Mouse (Mus musculus) stomach, postnatal 0 days (tissue): ENCODE measurements around the gene Olfr1015. TPM values are rescaled to one million over a fixed set of nuclear protein-coding genes. Genes with fewer than 3 reads are reported as not detected.

ENCODE experiments used
- ATAC-seq: fragments of 200-750 bp; cut with Nextera tagmentation; 2 replicates; pipeline ENCODE4 v1.8.0; 2017; ENCODE audit not compliant: low FRiP score, low TSS enrichment
- DNase-seq: peaks from one replicate; pipeline ENCODE4 v3.0.0-alpha.2; 2016; ENCODE audit warnings: low spot score
- H3K27ac ChIP-seq: fragments of 300-500 bp; sonication (generic); replicated peaks from 2 replicates; pipeline ENCODE4 v1.5.1; 2014; ENCODE audit warnings: mild to moderate bottlenecking, control low read depth
- H3K27me3 ChIP-seq: fragments of 300-500 bp; sonication (generic); 2 replicates; pipeline ENCODE4 v1.6.1; 2014; ENCODE audit warnings: low read length; ENCODE audit not compliant: control insufficient read depth, insufficient read depth
- H3K36me3 ChIP-seq: fragments of 300-500 bp; sonication (generic); 2 replicates; pipeline ENCODE4 v1.6.1; 2014; ENCODE audit warnings: low read length, mixed read lengths; ENCODE audit not compliant: control insufficient read depth, insufficient read depth
- H3K4me1 ChIP-seq: fragments of 300-500 bp; sonication (generic); replicated peaks from 2 replicates; pipeline ENCODE4 v1.6.1; 2014; ENCODE audit warnings: antibody characterized with exemption; ENCODE audit not compliant: control insufficient read depth, insufficient read depth
- H3K4me2 ChIP-seq: fragments of 300-500 bp; sonication (generic); replicated peaks from 2 replicates; pipeline ENCODE4 v1.6.1; 2014; ENCODE audit warnings: low read depth, mild to moderate bottlenecking, control low read depth, moderate library complexity
- H3K4me3 ChIP-seq: fragments of 300-500 bp; sonication (generic); 2 replicates; pipeline ENCODE4 v1.5.1; 2014; ENCODE audit warnings: low read depth, low read length, control low read depth
- H3K9ac ChIP-seq: fragments of 300-500 bp; sonication (generic); 2 replicates; pipeline ENCODE4 v1.6.1; 2014; ENCODE audit warnings: mild to moderate bottlenecking, low read length, control low read depth, mixed read lengths
- H3K9me3 ChIP-seq: fragments of 300-500 bp; sonication (generic); 2 replicates; pipeline ENCODE4 v1.6.1; 2016; ENCODE audit warnings: low read length; ENCODE audit not compliant: control insufficient read depth
- CTCF ChIP-seq: IDR thresholded peaks from 2 replicates; pipeline ENCODE4 v1.5.1; 2016; ENCODE audit warnings: antibody characterized with exemption, low read depth, mild to moderate bottlenecking, moderate library complexity
- EP300 ChIP-seq: optimal IDR thresholded peaks from 2 replicates; pipeline ENCODE3; 2016; ENCODE audit warnings: antibody characterized with exemption
- WGBS: fragments of 180-500 bp; shearing (Covaris S2); extraction: QIAGEN DNeasy Blood & Tissue Kit; methylation state at CpG from one replicate; pipeline ENCODE4 v1.1.7; 2014; 5-methylcytosine and 5-hydroxymethylcytosine counted together
- polyA plus RNA-seq: library from polyadenylated mRNA; unstranded; fragments of >200 nt; fragmentation: Nextera tagmentation; extraction: Ambion mirVana; gene quantifications from 2 replicates; pipeline ENCODE4 v1.2.1, GENCODE M21; 2015

Gene Olfr1015
- polyA plus RNA-seq, 1 experiment from 2014 or later: not detected

- no peaks in the 10 kb centered on the region for H3K4me1 ChIP-seq
- no peak within 1 kb of the TSS for H3K4me2 ChIP-seq
- DNase-seq: no peak
- 90% methylated on average over 2 of the region's 2 CpGs for WGBS
- H3K9me3 ChIP-seq: no peaks in the 10 kb centered on the region
- no peak within 1 kb of the TSS for H3K4me3 ChIP-seq
- ATAC-seq: no peak
- H3K36me3 ChIP-seq: no peaks in the 10 kb centered on the region
- TF ChIP-seq CTCF (no peak), EP300 (no peak)
- no peak within 1 kb of the TSS for H3K27ac ChIP-seq
- no peak within 1 kb of the TSS for H3K9ac ChIP-seq
- no peaks in the 10 kb centered on the region for H3K27me3 ChIP-seq
Observed at GRCm38 (mm10) chr2:85802444-85802843, 20.6 kb downstream of the Olfr1015 start, which contains the start of gene Olfr1016. TSS of gene Olfr1016 (minus strand) at chr2:85802544.

- TF ChIP-seq CTCF: no peak
- TF ChIP-seq EP300: no peak
- Histone ChIP-seq H3K9ac (no peak overlapping the region), H3K9me3 (no peaks in the 10 kb centered on the region), H3K4me3 (no peak overlapping the region), H3K36me3 (no peaks in the 10 kb centered on the region), H3K27me3 (no peaks in the 10 kb centered on the region), H3K27ac (no peak overlapping the region), H3K4me2 (no peak overlapping the region), H3K4me1 (no peaks in the 10 kb centered on the region)
- ATAC-seq (no peak), DNase-seq (no peak)
- 75% methylated on average over 4 of the region's 4 CpGs for WGBS
Observed at GRCm38 (mm10) chr2:85804501-85804900, 22.7 kb downstream of the Olfr1015 start.

- ATAC-seq: no peak
- no peak for DNase-seq
- Histone ChIP-seq H3K36me3 (no peaks in the 10 kb centered on the region), H3K4me3 (no peak within 1 kb of the TSS), H3K27me3 (no peaks in the 10 kb centered on the region), H3K4me2 (no peak within 1 kb of the TSS), H3K9me3 (no peaks in the 10 kb centered on the region), H3K27ac (no peak within 1 kb of the TSS), H3K4me1 (no peaks in the 10 kb centered on the region), H3K9ac (no peak within 1 kb of the TSS)
- TF ChIP-seq EP300 (no peak), CTCF (no peak)
Observed at GRCm38 (mm10) chr2:85818179-85818578, 36.4 kb downstream of the Olfr1015 start, which contains the start of gene Olfr1018. TSS of gene Olfr1018 (plus strand) at chr2:85818479.

Other genes starting within 250 kb of the Olfr1015 start
- gene Olfr996, start 202.8 kb upstream of the Olfr1015 start, polyA plus RNA-seq: not detected in 2 replicates
- gene Olfr998, start 193.1 kb upstream of the Olfr1015 start, polyA plus RNA-seq: 0.10 TPM in 1 of 2 replicates, not detected in the other
- gene Olfr1000, start 170.1 kb upstream of the Olfr1015 start, polyA plus RNA-seq: not detected in 2 replicates
- not detected in 2 replicates for gene Olfr1002, start 131.3 kb upstream of the Olfr1015 start, polyA plus RNA-seq
- not detected in 2 replicates for gene Olfr154, start 117.6 kb upstream of the Olfr1015 start, polyA plus RNA-seq
- not detected in 2 replicates for gene Olfr1006, start 103.2 kb upstream of the Olfr1015 start, polyA plus RNA-seq
- gene Olfr1008, start 92.6 kb upstream of the Olfr1015 start, polyA plus RNA-seq: not detected in 2 replicates
- not detected in 2 replicates for gene Olfr1009, start 66.6 kb upstream of the Olfr1015 start, polyA plus RNA-seq
- not detected in 2 replicates for gene Olfr1012, start 19.3 kb upstream of the Olfr1015 start, polyA plus RNA-seq
- not detected in 2 replicates for gene Olfr1013, start 14.9 kb upstream of the Olfr1015 start, polyA plus RNA-seq
- gene Olfr1014, start 9.3 kb upstream of the Olfr1015 start, polyA plus RNA-seq: not detected in 2 replicates
- gene Olfr1016, start 20.5 kb downstream of the Olfr1015 start, polyA plus RNA-seq: not detected in 2 replicates
- not detected in 2 replicates for gene Olfr1018, start 36.5 kb downstream of the Olfr1015 start, polyA plus RNA-seq
- gene Olfr1019, start 63.5 kb downstream of the Olfr1015 start, polyA plus RNA-seq: not detected in 2 replicates
- not detected in 2 replicates for gene Olfr1020, start 65.0 kb downstream of the Olfr1015 start, polyA plus RNA-seq
- gene Olfr1022, start 86.6 kb downstream of the Olfr1015 start, polyA plus RNA-seq: not detected in 2 replicates
- gene Olfr1023, start 103.6 kb downstream of the Olfr1015 start, polyA plus RNA-seq: not detected in 2 replicates
- gene Olfr1024, start 123.0 kb downstream of the Olfr1015 start, polyA plus RNA-seq: not detected in 2 replicates
- not detected in 2 replicates for gene Olfr1025-ps1, start 133.2 kb downstream of the Olfr1015 start, polyA plus RNA-seq
- not detected in 2 replicates for gene Olfr1026, start 139.5 kb downstream of the Olfr1015 start, polyA plus RNA-seq
- not detected in 2 replicates for gene Olfr1028, start 168.4 kb downstream of the Olfr1015 start, polyA plus RNA-seq
- gene Olfr1029, start 191.9 kb downstream of the Olfr1015 start, polyA plus RNA-seq: not detected in 2 replicates
- not detected in 2 replicates for gene Olfr1030, start 197.3 kb downstream of the Olfr1015 start, polyA plus RNA-seq
- gene Olfr1031, start 208.3 kb downstream of the Olfr1015 start, polyA plus RNA-seq: not detected in 2 replicates
- not detected in 2 replicates for gene Olfr1032, start 223.5 kb downstream of the Olfr1015 start, polyA plus RNA-seq
- 1.9 and 2.5 TPM in 2 replicates for gene Olfr1033, start 238.6 kb downstream of the Olfr1015 start, polyA plus RNA-seq